Mouse (Mus musculus): Measurements from ENCODE around the gene Ucp2.

DNA sequence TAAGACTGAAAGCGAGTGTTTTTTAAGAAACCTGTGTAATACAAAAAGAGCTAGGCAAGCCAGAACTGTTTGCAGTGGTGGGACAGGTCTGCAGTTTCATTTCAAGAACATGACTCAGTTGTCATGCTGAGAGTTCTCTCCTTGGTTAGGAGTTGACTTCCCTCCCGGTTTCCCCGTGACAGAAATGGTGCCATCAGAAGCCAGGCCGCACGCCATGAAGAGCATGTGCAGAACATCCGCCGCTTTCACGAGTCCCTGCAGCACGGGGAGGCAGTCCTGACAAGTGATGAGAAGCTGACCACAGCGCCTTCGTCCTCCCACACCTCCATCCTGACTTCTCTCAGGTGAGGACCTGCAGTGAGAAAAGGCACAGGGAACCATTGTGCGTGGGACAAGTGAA, 44.6 kb upstream of the Ucp2 start:
- TF ChIP-seq EP300 (IDR thresholded peaks at IDR 0.05; ENCODE audit: low read depth) (no peak), CTCF (IDR thresholded peaks at IDR 0.05; ENCODE audit: low read depth) (no peak)

Measured in liver, embryonic 14.5 days (tissue).